Mouse (Mus musculus) forebrain, postnatal 0 days (tissue): Measurements from ENCODE around the gene Nfix. TPM values are rescaled to one million over a fixed set of nuclear protein-coding genes. Genes with fewer than 3 reads are reported as not detected.

Source experiments
- ATAC-seq: fragments of 200-750 bp; cut with Nextera tagmentation; 2 replicates; pipeline ENCODE4 v1.8.0; 2017; ENCODE audit warnings: mild to moderate bottlenecking, moderate library complexity
- DNase-seq: peaks from one replicate; pipeline ENCODE4 v3.0.0-alpha.2; 2015
- H3K27ac ChIP-seq: fragments of 300-500 bp; sonication (generic); 2 replicates; pipeline ENCODE4 v1.5.1; 2014; ENCODE audit warnings: low read depth, mild to moderate bottlenecking, antibody characterized with exemption, low read length, moderate library complexity, mixed read lengths
- H3K27me3 ChIP-seq: fragments of 300-500 bp; sonication (generic); 2 replicates; pipeline ENCODE4 v1.6.1; 2014; ENCODE audit warnings: mild to moderate bottlenecking, low read length, mixed read lengths; ENCODE audit not compliant: insufficient read depth
- H3K36me3 ChIP-seq: fragments of 300-500 bp; sonication (generic); 2 replicates; pipeline ENCODE4 v1.6.1; 2014; ENCODE audit warnings: mild to moderate bottlenecking, moderate library complexity; ENCODE audit not compliant: insufficient read depth
- H3K4me1 ChIP-seq: fragments of 300-500 bp; sonication (generic); 2 replicates; pipeline ENCODE4 v1.6.1; 2014; ENCODE audit warnings: antibody characterized with exemption; ENCODE audit not compliant: insufficient read depth
- H3K4me2 ChIP-seq: fragments of 300-500 bp; sonication (generic); 2 replicates; pipeline ENCODE4 v1.6.1; 2014; ENCODE audit warnings: low read depth, mild to moderate bottlenecking, moderate library complexity
- H3K4me3 ChIP-seq: fragments of 300-500 bp; sonication (generic); 2 replicates; pipeline ENCODE4 v1.5.1; 2014; ENCODE audit warnings: low read depth, low read length, mixed read lengths
- H3K9ac ChIP-seq: fragments of 300-500 bp; sonication (generic); 2 replicates; pipeline ENCODE4 v1.6.1; 2014; ENCODE audit warnings: mild to moderate bottlenecking
- H3K9me3 ChIP-seq: fragments of 300-500 bp; sonication (generic); 2 replicates; pipeline ENCODE4 v1.6.1; 2016; ENCODE audit warnings: low read length
- CTCF ChIP-seq: sonication (generic); IDR thresholded peaks from 2 replicates; pipeline ENCODE4 v1.5.1; 2016; ENCODE audit warnings: antibody characterized with exemption, control low read depth, low read depth
- WGBS: fragments of 180-500 bp; shearing (Covaris S2); extraction: QIAGEN DNeasy Blood & Tissue Kit; methylation state at CpG from one replicate; pipeline ENCODE4 v1.1.7; 2014; 5-methylcytosine and 5-hydroxymethylcytosine counted together
- polyA plus RNA-seq: library from polyadenylated mRNA; unstranded; fragments of >200 nt; fragmentation: Nextera tagmentation; extraction: Ambion mirVana; gene quantifications from 2 replicates; pipeline ENCODE4 v1.2.1, GENCODE M21; 2015
- total RNA-seq: library from RNA; depleted of rRNA; stranded (reverse); fragments of >200 nt; gene quantifications from 2 replicates; pipeline ENCODE4 v1.2.3, GENCODE M21; 2014

The Nfix gene
- total and polyA plus RNA-seq, 2 experiments from 2014 or later: 111 to 376 TPM

- Histone ChIP-seq H3K27me3 (0 out of 2 replicates have a peak, but pooled peaks cover 11% of the 10 kb centered on the region), H3K27ac (peak overlapping the region; percentile 90), H3K4me3 (no peak overlapping the region), H3K4me1 (peaks cover 12% of the 10 kb centered on the region), H3K9me3 (no peaks in the 10 kb centered on the region), H3K36me3 (peaks cover 12% of the 10 kb centered on the region), H3K9ac (peak overlapping the region; percentile 33; the same call in 1 of the 2 replicates), H3K4me2 (peak overlapping the region; percentile 51; the same call in 1 of the 2 replicates)
- DNase-seq: peak; percentile 37
- TF ChIP-seq CTCF: peak; percentile 11; the same call in 1 of the 2 replicates
- 19% methylated on average over 38 of the region's 38 CpGs for WGBS
- ATAC-seq: no peak
Measured at GRCm38 (mm10) chr8:84703466-84704249, 96.5 kb downstream of the Nfix start.

DNA sequence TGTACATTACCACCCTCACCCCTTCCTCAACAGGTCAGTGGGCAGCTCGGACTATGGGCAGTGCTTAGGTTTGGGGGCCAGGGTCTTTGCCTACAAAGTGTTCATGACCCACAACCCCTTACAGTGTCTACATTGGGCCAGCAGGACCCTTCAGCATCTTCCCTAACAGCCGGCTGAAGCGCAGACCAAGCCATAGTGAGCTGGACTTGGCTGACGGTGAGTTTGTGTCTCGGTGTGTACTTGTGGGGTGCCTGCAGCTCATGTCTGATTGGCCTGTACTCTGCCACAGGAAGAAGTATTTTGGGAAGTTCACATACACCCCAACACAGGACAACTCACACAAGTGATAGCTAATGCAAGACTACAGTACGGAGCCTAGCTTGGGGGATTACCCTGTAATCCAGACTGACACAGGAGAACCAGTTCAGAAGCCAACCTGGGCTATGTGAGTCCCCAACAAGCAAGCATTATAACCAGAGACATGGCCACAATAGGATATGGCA lies 97.1 kb downstream of the Nfix start:
- no peak overlapping the region for H3K4me3 ChIP-seq
- no peak for ATAC-seq
- H3K36me3 ChIP-seq: peaks cover 16% of the 10 kb centered on the region
- no peak overlapping the region for H3K9ac ChIP-seq
- peak overlapping the region; percentile 29 for H3K27ac ChIP-seq
- DNase-seq: peak; percentile 27
- TF ChIP-seq CTCF: no peak
- H3K4me1 ChIP-seq: peaks cover 10% of the 10 kb centered on the region
- 72% methylated on average over 6 of the region's 6 CpGs for WGBS
- H3K4me2 ChIP-seq: peak overlapping the region; percentile 5; the same call in 1 of the 2 replicates
- H3K27me3 ChIP-seq: 0 out of 2 replicates have a peak, but pooled peaks cover 11% of the 10 kb centered on the region
- H3K9me3 ChIP-seq: no peaks in the 10 kb centered on the region

DNA sequence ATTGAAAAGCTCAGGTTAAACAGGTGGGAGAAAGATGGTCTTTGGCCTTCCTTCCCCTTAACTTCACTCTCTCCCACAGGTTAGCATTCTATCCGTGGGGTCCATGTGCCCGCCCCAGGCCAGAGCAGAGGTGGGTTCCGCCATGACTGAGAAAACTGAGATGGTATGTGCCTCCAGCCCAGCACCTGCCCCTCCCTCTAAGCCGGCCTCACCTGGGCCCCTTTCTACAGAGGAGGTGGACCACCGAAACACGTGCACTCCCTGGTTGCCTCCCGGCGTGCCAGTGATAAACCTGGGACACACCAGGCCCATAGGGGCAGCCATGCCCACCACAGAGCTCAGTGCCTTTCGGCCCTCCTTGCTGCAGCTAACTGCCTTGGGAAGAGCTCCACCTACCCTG lies 97.6 kb downstream of the Nfix start:
- 73% methylated on average over 9 of the region's 9 CpGs for WGBS
- peaks cover 5% of the 10 kb centered on the region; the same call in 1 of the 2 replicates for H3K4me1 ChIP-seq
- H3K9ac ChIP-seq: no peak overlapping the region
- peak overlapping the region; percentile 54; the same call in 1 of the 2 replicates for H3K27ac ChIP-seq
- peaks cover 14% of the 10 kb centered on the region for H3K36me3 ChIP-seq
- H3K4me2 ChIP-seq: peak overlapping the region; percentile 5; the same call in 1 of the 2 replicates
- H3K9me3 ChIP-seq: no peaks in the 10 kb centered on the region
- no peak for TF ChIP-seq CTCF
- no peak for DNase-seq
- no peak overlapping the region for H3K4me3 ChIP-seq
- ATAC-seq: no peak
- H3K27me3 ChIP-seq: 0 out of 2 replicates have a peak, but pooled peaks cover 6% of the 10 kb centered on the region

DNA sequence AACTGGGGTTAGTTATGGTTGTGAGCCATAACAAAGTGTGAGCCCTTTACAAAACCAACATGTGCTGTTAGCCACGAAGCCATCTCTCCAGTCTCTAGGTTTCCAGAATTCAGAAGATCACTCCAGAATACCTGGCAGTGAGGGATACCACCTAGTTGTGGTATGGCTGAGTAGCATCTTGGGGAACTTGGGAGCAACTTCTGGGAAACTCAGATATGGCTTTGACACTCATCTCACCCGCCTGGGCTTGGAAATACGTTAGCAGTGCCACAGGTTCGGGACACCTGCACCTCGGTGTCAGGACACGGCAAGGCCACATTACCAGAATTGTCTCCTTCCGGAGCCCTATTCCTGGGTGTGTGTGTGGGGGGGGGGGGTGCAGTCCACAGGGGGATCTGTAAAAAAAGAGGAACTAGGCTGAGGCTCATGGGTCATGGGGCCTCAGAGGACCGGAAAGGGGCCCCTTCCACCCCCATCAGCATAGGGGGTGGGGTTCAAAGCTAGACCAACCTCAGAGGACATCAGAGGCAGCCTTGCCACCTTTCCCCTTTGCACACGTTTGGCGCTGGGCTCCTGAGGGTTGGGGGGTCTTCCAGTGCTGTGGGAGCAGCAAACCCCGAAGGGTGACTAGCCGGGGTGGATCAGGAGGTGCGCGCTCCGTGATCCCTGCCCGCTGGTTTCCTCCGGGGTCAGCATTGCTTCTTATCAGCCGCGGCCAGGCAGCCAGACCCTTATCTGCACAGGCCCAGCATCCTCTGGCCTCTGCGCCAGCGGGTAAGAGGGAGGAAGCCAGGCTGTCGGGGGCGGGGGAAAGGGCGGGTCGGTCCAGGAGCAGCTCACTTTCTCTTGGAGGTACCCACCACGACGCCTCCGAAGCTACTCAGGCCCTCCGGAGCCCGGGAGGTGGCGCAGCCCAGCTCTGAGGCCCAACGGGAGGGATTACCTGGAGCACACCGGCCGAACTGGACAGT lies 98.9 kb downstream of the Nfix start, which contains the start of gene Lyl1:
Gene Lyl1, plus strand, starts transcription at position 517 of the 971 bp plus-strand sequence.
- ATAC-seq (no peak), DNase-seq (no peak)
- peak; percentile 31; the same call in 1 of the 2 replicates for TF ChIP-seq CTCF
- H3K9me3 ChIP-seq: no peaks in the 10 kb centered on the region
- 0 out of 2 replicates have a peak, but pooled peaks cover 4% of the 10 kb centered on the region for H3K27me3 ChIP-seq
- H3K4me3 ChIP-seq: no peak within 1 kb of the TSS
- 18% methylated on average over 34 of the region's 34 CpGs for WGBS
- 0 out of 2 replicates have a peak, but pooled peaks cover 3% of the 10 kb centered on the region for H3K4me1 ChIP-seq
- H3K27ac ChIP-seq: peak within 1 kb of the TSS; percentile 54
- peaks cover 23% of the 10 kb centered on the region for H3K36me3 ChIP-seq
- H3K4me2 ChIP-seq: peak within 1 kb of the TSS; percentile 5; the same call in 1 of the 2 replicates
- 0 out of 2 replicates have a peak within 1 kb of the TSS, but pooled peaks have one; percentile 18 for H3K9ac ChIP-seq

DNA sequence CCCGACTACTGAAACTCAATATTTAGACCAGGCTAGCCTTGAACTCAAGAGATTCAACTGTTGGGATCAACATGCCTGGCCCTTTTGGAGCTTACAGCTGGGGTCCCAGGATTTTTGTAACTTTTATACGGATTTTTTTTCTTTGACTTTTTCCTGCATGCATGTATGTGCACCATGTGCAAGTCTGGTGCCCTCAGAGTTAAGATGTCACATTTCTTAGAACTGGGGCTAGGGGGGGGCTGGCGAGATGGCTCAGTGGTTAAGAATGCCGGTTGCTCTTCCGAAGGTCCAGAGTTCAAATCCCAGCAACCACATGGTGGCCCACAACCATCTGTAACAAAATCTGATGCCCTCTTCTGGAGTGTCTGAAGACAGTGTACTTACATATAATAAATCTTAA lies 99.6 kb downstream of the Nfix start:
- no peak overlapping the region for H3K4me3 ChIP-seq
- 0 out of 2 replicates have a peak, but pooled peaks cover 3% of the 10 kb centered on the region for H3K4me1 ChIP-seq
- H3K27ac ChIP-seq: 0 out of 2 replicates have a peak overlapping the region, but pooled peaks have one; percentile 16
- ATAC-seq (no peak), DNase-seq (no peak)
- H3K36me3 ChIP-seq: peaks cover 29% of the 10 kb centered on the region
- 0 out of 2 replicates have a peak, but pooled peaks cover 4% of the 10 kb centered on the region for H3K27me3 ChIP-seq
- no peak overlapping the region for H3K9ac ChIP-seq
- 77% methylated on average over 5 of the region's 5 CpGs for WGBS
- no peaks in the 10 kb centered on the region for H3K9me3 ChIP-seq
- H3K4me2 ChIP-seq: no peak overlapping the region
- no peak for TF ChIP-seq CTCF

- Histone ChIP-seq H3K4me3 (no peak overlapping the region), H3K4me2 (no peak overlapping the region), H3K27ac (peak overlapping the region; percentile 16; the same call in 1 of the 2 replicates), H3K9ac (no peak overlapping the region), H3K27me3 (0 out of 2 replicates have a peak, but pooled peaks cover 4% of the 10 kb centered on the region), H3K4me1 (0 out of 2 replicates have a peak, but pooled peaks cover under 1% of the 10 kb centered on the region), H3K9me3 (no peaks in the 10 kb centered on the region), H3K36me3 (peaks cover 34% of the 10 kb centered on the region)
- peak; percentile 80 for TF ChIP-seq CTCF
- DNase-seq (peak; percentile 74), ATAC-seq (peak; percentile 59)
- WGBS: 51% methylated on average over 7 of the region's 7 CpGs
Measured at GRCm38 (mm10) chr8:84699861-84700322, 100.3 kb downstream of the Nfix start.
